Mouse (Mus musculus) frontal cortex, postnatal 14 days (tissue): ENCODE results near the gene Sec16b.

Experiments
- DNase-seq, 2 experiments: peaks; one replicate each; pipeline ENCODE4 v3.0.0; 2022; ENCODE audit warnings: low spot score in 2 of 2

Gene Sec16b

GRCm38 (mm10) chr1:157558145-157558544, 51.6 kb downstream of the Sec16b start:
- no peak for DNase-seq

DNA sequence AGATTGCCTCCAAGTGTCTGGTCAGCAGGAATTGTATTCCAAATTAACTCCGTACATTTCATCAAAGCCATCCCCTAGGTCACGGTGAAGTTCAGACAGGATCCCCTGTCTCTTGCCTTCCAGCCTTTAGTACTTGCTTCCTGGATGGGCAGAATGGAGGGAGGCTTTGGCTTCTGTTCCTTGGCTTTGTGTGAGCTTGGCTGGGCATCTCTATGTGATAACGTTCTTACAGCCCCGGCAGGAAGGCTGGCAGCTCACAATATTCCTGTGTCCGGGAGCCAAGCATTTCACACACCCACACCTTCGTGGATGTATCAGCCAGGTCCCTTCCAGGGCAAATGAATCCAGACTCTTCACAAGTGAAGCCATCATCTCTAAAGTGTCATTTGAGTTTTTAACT, 53.5 kb downstream of the Sec16b start:
- no peak for DNase-seq

- no peak for DNase-seq
These were observed 54.3 kb downstream of the Sec16b start for GRCm38 (mm10) chr1:157560654-157561386.

GRCm38 (mm10) chr1:157567819-157568218, 61.3 kb downstream of the Sec16b start:
- DNase-seq = no peak

DNA sequence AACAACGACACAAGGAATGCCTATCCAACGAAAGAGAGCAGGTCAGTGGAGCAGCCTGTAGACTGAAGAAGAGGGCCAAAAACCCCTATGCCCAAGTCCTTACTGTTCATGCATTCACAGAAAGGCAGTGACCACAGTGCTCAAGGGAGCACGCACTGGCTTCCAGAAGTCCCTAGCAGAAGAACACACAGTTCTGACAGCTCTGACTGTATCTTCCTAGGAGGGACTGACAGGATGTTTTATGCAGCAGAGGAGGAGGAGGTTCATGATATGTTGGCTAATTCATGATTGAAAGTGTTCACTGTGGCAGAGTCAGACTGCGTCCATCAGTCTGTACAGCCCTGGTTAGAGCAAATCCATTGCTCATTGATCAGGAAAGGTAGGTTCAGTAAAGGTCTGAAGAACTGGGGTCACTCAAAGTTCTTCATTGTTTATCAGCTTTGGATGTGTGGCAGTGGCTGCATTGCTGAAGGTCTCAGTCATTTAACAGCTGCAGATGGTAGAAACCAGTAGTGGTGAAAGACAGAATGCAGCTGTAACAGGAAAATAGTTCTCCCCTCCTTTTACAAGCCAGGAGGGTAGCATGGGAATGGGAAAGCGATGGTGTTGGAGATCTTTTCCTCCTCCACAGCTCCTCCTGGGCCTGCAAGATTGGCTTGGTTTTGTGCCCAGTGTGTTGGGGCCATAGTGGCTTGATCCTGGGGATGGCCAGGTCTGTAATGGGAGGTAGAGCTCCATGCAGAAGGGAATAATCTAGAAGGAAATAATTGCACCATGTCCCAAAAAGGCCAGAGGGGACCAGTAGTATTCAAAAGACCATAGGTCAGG, 62.9 kb downstream of the Sec16b start:
- DNase-seq = no peak

DNA sequence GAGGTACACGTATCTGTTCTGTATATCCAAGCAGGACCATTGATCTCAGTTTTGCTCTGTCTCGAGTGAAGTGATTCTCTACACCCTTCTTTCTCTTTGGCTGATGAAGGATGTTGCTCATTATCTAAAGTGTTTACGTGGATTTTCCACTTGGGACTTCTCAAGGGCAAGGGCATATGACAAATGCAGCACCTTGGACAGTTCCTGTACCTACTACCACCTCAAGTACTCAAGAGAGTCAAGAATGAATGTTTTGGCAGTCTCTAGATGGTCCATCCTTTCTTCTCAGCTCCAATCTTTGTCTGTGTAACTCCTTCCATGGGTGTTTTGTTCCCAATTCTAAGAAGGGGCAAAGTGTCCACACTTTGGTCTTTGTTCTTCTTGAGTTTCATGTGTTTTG, 68.8 kb downstream of the Sec16b start:
- no peak for DNase-seq

- no peak for DNase-seq
These were observed 71.8 kb downstream of the Sec16b start for GRCm38 (mm10) chr1:157578336-157578735.

DNA sequence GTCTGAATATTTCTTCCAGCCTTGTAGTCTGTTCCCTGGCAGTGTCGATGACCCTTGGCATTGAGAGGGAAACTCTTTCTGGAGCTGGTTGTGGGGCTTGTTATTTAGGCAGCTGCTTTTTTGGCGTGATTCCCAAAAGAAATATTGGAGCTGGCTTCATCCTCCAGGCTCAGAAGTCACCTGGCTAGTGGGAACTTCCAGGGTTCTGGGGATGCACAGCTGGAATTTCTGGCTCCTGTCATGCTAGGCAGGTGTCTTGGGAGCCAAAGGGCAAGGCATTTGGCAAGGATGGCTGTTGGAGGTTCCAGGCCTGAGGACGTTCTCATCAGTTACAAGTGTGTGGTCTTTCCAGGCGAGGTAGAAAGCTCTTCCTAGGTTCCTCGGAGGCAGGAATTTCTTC, 80.0 kb downstream of the Sec16b start:
- DNase-seq = no peak

DNA sequence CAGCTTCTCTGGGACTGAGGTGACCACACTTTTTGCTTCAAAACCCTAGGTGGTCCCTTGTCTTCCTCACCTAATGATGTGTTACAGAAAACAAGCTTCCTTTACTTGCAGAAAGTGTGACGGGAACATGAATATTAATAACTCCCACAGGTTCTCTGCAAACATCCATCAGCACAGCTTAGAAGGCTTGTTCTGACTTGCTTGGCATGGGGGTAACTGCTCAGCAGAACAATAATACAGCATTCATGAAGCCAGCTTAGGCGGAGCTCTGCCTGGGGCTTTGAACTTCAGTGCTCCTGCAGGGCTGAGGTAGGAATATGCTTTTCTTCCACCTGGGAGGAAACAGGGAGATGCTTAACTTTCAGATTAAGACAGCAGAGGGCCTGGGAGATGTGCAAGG, 85.5 kb downstream of the Sec16b start:
- no peak for DNase-seq

GRCm38 (mm10) chr1:157594561-157594960, 88.0 kb downstream of the Sec16b start:
- DNase-seq = no peak

DNA sequence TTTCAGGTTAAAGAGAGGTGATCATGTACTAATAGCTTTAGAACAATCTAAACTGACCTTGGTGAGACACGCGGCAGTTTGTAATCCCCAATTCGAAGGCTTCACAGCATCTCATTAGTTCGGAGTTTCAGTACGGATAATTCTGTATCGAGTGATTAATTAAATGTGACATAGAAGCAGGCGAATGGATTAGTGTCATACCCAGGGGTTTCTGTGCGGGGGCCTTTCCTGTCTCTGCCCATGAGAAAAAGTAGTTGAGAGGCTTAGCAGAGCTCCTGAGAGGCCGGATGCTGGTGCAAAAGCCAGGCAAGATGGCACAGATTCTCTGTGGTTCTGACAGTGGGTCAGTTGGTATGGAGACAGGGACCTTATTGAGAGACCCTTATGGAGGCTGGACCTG, 88.6 kb downstream of the Sec16b start:
- DNase-seq = no peak

GRCm38 (mm10) chr1:157604513-157604912, 98.0 kb downstream of the Sec16b start:
- DNase-seq = no peak
